Mouse (Mus musculus): ENCODE measurements at regions not wholly inside any gene's neighbourhood (a gene's known extent, or its start where the extent isn't known, plus 50 kb on each side); places are given as distances from the start of the nearest gene placed in this dataset.
A peak's percentile ranks its signal among the peaks of the same experiment; 100 is the strongest.

DNA sequence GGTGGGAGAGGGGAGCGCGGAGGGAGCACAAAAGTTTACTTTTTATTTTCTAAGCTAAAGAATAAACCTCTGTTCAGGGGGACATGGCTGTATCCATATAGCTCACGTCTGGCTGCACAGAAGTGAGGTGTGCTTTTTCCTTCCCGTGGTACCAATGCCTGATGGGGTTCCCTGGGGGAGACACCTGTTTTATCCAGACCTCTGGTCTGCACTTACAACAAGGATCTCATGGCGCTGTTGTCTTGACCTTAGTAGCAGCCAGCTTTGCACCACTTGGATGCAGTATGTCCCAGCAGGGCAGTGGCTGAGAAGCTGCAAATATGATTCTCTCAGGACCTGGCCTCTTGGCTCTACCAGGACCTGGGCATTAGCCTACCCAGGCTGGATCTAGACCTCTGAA is 473.8 kb downstream of the Insc start:
- Histone ChIP-seq H3K4me1 (replicated peaks; ENCODE audit: control insufficient read depth, insufficient read depth, low read length) (peaks cover 22% of the 10 kb centered on the region), H3K27me3 (ENCODE audit: control insufficient read depth, insufficient read depth, low read length) (no peaks in the 10 kb centered on the region), H3K27ac (ENCODE audit: control insufficient read depth, insufficient read depth, low read length) (no peak overlapping the region), H3K36me3 (ENCODE audit: control insufficient read depth, insufficient read depth, low read length) (no peaks in the 10 kb centered on the region), H3K4me3 (ENCODE audit: control insufficient read depth, insufficient read depth, low read length) (no peak overlapping the region)
- DNase-seq: peak; percentile 9
- no peak for TF ChIP-seq CTCF (IDR thresholded peaks at IDR 0.05; ENCODE audit: borderline replicate concordance, control insufficient read depth, extremely low read depth, insufficient read depth, low read length, poor library complexity)
- TF ChIP-seq POLR2A (IDR thresholded peaks at IDR 0.05; ENCODE audit: control insufficient read depth, extremely low read depth, insufficient read depth, low read length, poor library complexity): no peak
- WGBS: 45% methylated on average over 5 of the region's 5 CpGs

DNA sequence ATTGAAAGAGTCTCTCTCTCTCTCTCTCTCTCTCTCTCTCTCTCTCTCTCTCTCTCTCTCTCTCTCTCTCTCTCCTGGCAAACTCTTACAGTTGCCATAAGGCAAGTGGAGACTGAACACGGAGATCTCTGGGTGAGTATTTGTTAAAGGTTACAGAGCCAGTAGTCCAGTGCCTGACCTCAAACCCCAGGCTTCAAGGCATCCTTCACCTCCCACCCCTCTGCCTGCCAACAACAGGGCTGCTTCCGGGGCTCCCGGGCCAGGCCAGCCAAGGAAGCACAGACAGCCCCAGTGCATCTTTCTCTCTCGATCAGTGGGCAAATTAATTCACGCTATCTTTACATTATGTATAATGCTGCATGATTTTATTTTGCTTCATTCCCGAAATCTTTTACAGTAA is 474.2 kb downstream of the Insc start:
- Histone ChIP-seq H3K4me1 (replicated peaks; ENCODE audit: control insufficient read depth, insufficient read depth, low read length) (peaks cover 22% of the 10 kb centered on the region), H3K27ac (ENCODE audit: control insufficient read depth, insufficient read depth, low read length) (no peak overlapping the region), H3K27me3 (ENCODE audit: control insufficient read depth, insufficient read depth, low read length) (no peaks in the 10 kb centered on the region), H3K4me3 (ENCODE audit: control insufficient read depth, insufficient read depth, low read length) (no peak overlapping the region), H3K36me3 (ENCODE audit: control insufficient read depth, insufficient read depth, low read length) (no peaks in the 10 kb centered on the region)
- 73% methylated on average over 6 of the region's 6 CpGs for WGBS
- DNase-seq: no peak
- TF ChIP-seq CTCF (IDR thresholded peaks at IDR 0.05; ENCODE audit: borderline replicate concordance, control insufficient read depth, extremely low read depth, insufficient read depth, low read length, poor library complexity) (no peak), POLR2A (IDR thresholded peaks at IDR 0.05; ENCODE audit: control insufficient read depth, extremely low read depth, insufficient read depth, low read length, poor library complexity) (no peak)

DNA sequence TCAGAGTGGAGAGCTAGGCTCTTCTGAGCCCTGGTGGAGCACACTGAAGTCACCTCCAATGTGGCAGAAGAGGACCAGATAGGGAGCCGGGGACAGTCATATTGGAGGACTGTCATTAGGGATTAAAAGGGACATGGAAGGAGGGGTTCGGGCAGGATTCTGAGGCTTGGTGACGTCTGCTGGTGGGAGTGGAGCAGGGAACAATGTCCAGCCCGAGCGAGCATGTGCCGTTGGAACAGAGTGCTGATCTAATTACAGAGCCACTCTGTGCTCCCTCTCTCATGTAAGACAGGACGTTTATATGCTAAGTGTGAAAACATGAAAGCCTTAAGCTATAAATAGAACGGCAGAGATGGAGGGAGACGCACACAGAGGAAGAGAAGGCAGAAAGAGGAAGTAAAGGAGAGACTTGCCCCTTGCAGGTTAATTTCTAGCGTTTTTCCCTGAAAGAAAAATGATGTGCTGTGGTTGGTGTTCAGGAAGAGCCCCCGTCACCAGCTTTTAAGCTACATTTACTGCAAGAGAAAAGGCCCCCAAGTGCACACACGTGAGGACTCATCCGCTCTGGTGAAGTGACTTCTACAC is 475.2 kb downstream of the Insc start:
- H3K4me1 ChIP-seq (replicated peaks; ENCODE audit: control insufficient read depth, insufficient read depth, low read length): peaks cover 18% of the 10 kb centered on the region
- H3K4me3 ChIP-seq (ENCODE audit: control insufficient read depth, insufficient read depth, low read length): peak overlapping the region; percentile 3; the same call in 1 of the 2 replicates
- H3K36me3 ChIP-seq (ENCODE audit: control insufficient read depth, insufficient read depth, low read length): no peaks in the 10 kb centered on the region
- H3K27me3 ChIP-seq (ENCODE audit: control insufficient read depth, insufficient read depth, low read length): no peaks in the 10 kb centered on the region
- no peak for TF ChIP-seq CTCF (IDR thresholded peaks at IDR 0.05; ENCODE audit: borderline replicate concordance, control insufficient read depth, extremely low read depth, insufficient read depth, low read length, poor library complexity)
- no peak for TF ChIP-seq POLR2A (IDR thresholded peaks at IDR 0.05; ENCODE audit: control insufficient read depth, extremely low read depth, insufficient read depth, low read length, poor library complexity)
- peak; percentile 30 for DNase-seq
- whole genome bisulfite sequencing: 8% methylated on average over 13 of the region's 13 CpGs
- H3K27ac ChIP-seq (ENCODE audit: control insufficient read depth, insufficient read depth, low read length): peak overlapping the region; percentile 62

DNA sequence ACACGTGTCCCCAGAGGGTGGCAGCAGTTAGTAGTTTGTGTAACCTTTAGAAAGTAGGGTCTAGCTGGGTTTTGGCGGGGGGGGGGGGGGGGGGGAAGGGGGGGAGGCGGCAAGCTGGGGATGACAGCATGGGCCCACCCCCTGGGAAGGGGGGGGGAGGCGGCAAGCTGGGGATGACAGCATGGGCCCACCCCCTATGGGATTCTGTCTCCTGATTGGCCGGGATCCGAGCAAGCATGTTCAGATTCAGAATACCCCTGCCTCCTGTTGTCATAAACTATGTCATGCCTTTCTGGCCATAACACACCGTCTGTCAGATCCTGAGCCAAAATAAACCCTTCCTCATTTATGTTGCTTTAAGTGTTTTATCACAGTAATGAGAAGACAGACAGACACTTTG is 479.1 kb downstream of the Insc start:
- TF ChIP-seq POLR2A (IDR thresholded peaks at IDR 0.05; ENCODE audit: control insufficient read depth, extremely low read depth, insufficient read depth, low read length, poor library complexity) (no peak), CTCF (IDR thresholded peaks at IDR 0.05; ENCODE audit: borderline replicate concordance, control insufficient read depth, extremely low read depth, insufficient read depth, low read length, poor library complexity) (no peak)
- Histone ChIP-seq H3K4me3 (ENCODE audit: control insufficient read depth, insufficient read depth, low read length) (no peak overlapping the region), H3K27ac (ENCODE audit: control insufficient read depth, insufficient read depth, low read length) (no peak overlapping the region), H3K36me3 (ENCODE audit: control insufficient read depth, insufficient read depth, low read length) (no peaks in the 10 kb centered on the region), H3K4me1 (replicated peaks; ENCODE audit: control insufficient read depth, insufficient read depth, low read length) (peaks cover 10% of the 10 kb centered on the region), H3K27me3 (ENCODE audit: control insufficient read depth, insufficient read depth, low read length) (no peaks in the 10 kb centered on the region)
- DNase-seq: no peak
- 79% methylated on average over 5 of the region's 7 CpGs for WGBS

DNA sequence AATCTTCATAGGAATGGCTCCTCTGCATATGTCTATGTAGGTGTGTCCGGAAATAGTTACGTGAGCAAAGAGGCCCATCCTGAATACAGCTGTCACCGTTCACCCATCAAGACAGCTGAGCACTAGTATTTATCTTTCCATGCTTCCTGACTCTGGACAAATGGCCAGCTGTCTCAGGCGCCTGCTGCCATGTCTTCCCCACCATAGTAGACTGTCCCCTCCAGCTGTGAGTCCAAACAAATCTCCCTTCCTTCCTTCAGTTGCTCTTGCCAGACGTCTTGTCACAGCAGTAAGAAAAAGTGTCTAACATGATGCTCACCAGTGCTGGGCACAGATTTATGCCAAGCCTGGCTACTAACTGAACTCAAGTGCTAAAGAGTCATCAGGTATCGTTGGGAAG is 487.0 kb downstream of the Insc start:
- WGBS: 90% methylated on average over 6 of the region's 6 CpGs
- no peak for DNase-seq
- Histone ChIP-seq H3K4me3 (ENCODE audit: control insufficient read depth, insufficient read depth, low read length) (no peak overlapping the region), H3K27me3 (ENCODE audit: control insufficient read depth, insufficient read depth, low read length) (no peaks in the 10 kb centered on the region), H3K36me3 (ENCODE audit: control insufficient read depth, insufficient read depth, low read length) (no peaks in the 10 kb centered on the region), H3K4me1 (replicated peaks; ENCODE audit: control insufficient read depth, insufficient read depth, low read length) (no peaks in the 10 kb centered on the region), H3K27ac (ENCODE audit: control insufficient read depth, insufficient read depth, low read length) (no peak overlapping the region)
- TF ChIP-seq CTCF (IDR thresholded peaks at IDR 0.05; ENCODE audit: borderline replicate concordance, control insufficient read depth, extremely low read depth, insufficient read depth, low read length, poor library complexity): no peak
- TF ChIP-seq POLR2A (IDR thresholded peaks at IDR 0.05; ENCODE audit: control insufficient read depth, extremely low read depth, insufficient read depth, low read length, poor library complexity): no peak

DNA sequence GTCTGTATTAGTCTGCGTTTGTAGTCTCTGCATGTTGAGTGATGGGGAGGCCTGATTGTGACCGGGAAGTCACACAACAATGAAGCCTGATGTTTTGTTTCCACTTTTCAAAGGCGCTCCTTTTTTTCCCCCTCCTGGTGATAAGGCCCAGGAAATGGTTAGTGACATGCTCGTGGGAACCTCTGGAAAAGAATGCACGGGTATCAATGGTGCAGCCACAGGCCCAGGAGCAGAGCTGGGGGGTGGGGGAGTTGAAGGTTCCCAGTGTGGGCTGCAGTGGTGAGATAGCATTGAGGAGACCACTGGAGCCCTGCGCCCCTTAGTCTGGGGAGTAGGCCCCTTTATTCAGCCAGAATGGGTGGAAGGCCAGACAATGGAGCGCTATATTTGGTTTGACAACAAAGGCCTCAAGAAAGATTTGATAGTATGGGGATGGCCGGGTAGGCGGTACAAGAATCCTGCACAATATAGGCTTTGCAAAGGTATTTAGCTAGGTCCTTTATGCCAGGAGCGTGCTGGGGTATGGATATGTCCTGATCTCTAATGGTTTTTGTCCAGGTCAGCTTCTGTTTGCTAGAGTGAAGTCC is 490.4 kb downstream of the Insc start:
- Histone ChIP-seq H3K27ac (ENCODE audit: control insufficient read depth, insufficient read depth, low read length) (no peak overlapping the region), H3K27me3 (ENCODE audit: control insufficient read depth, insufficient read depth, low read length) (no peaks in the 10 kb centered on the region), H3K36me3 (ENCODE audit: control insufficient read depth, insufficient read depth, low read length) (no peaks in the 10 kb centered on the region), H3K4me3 (ENCODE audit: control insufficient read depth, insufficient read depth, low read length) (no peak overlapping the region), H3K4me1 (replicated peaks; ENCODE audit: control insufficient read depth, insufficient read depth, low read length) (no peaks in the 10 kb centered on the region)
- DNase-seq: no peak
- WGBS: 87% methylated on average over 10 of the region's 10 CpGs
- TF ChIP-seq POLR2A (IDR thresholded peaks at IDR 0.05; ENCODE audit: control insufficient read depth, extremely low read depth, insufficient read depth, low read length, poor library complexity) (no peak), CTCF (IDR thresholded peaks at IDR 0.05; ENCODE audit: borderline replicate concordance, control insufficient read depth, extremely low read depth, insufficient read depth, low read length, poor library complexity) (no peak)
